Mouse (Mus musculus) lung, embryonic 15.5 days (tissue): ENCODE data around the gene Htr1f. TPM values are rescaled to one million over a fixed set of nuclear protein-coding genes. Genes with fewer than 3 reads are reported as not detected.

Source experiments
- ATAC-seq: fragments of 200-750 bp; cut with Nextera tagmentation; 2 replicates; pipeline ENCODE4 v1.8.0; 2017; ENCODE audit warnings: moderate number of reproducible peaks, borderline replicate concordance; ENCODE audit not compliant: low FRiP score, low TSS enrichment; ENCODE audit errors: extremely low read depth
- H3K27ac ChIP-seq: fragments of 300-500 bp; sonication (generic); 2 replicates; pipeline ENCODE4 v1.5.1; 2015; ENCODE audit warnings: moderate library complexity, mild to moderate bottlenecking, inconsistent platforms
- H3K27me3 ChIP-seq: fragments of 300-500 bp; sonication (generic); 2 replicates; pipeline ENCODE4 v1.6.1; 2015; ENCODE audit warnings: inconsistent platforms
- H3K36me3 ChIP-seq: fragments of 300-500 bp; sonication (generic); 2 replicates; pipeline ENCODE4 v1.6.1; 2015; ENCODE audit warnings: inconsistent platforms
- H3K4me1 ChIP-seq: fragments of 300-500 bp; sonication (generic); 2 replicates; pipeline ENCODE4 v1.6.1; 2015; ENCODE audit warnings: inconsistent platforms
- H3K4me2 ChIP-seq: fragments of 300-500 bp; sonication (generic); 2 replicates; pipeline ENCODE4 v1.6.1; 2015; ENCODE audit warnings: inconsistent platforms, mild to moderate bottlenecking, moderate library complexity
- H3K4me3 ChIP-seq: fragments of 300-500 bp; sonication (generic); 2 replicates; pipeline ENCODE4 v1.5.1; 2015; ENCODE audit warnings: mild to moderate bottlenecking, inconsistent platforms
- H3K9ac ChIP-seq: fragments of 300-500 bp; sonication (generic); 2 replicates; pipeline ENCODE4 v1.6.1; 2015; ENCODE audit warnings: inconsistent platforms
- H3K9me3 ChIP-seq: fragments of 300-500 bp; sonication (generic); 2 replicates; pipeline ENCODE4 v1.6.1; 2016; ENCODE audit warnings: inconsistent platforms
- WGBS: fragments of 180-500 bp; shearing (Covaris S2); methylation state at CpG from one replicate; pipeline ENCODE4 v1.1.7; 2015; 5-methylcytosine and 5-hydroxymethylcytosine counted together
- polyA plus RNA-seq: library from polyadenylated mRNA; unstranded; fragments of >200 nt; fragmentation: Nextera tagmentation; extraction: Ambion mirVana; gene quantifications from 2 replicates; pipeline ENCODE4 v1.2.1, GENCODE M21; 2015

Gene Htr1f
- polyA plus RNA-seq, 1 experiment from 2014 or later = not detected

GRCm38 (mm10) chr16:64941646-64942195, 163.9 kb downstream of the Htr1f start:
- 68% methylated on average over 5 of the region's 5 CpGs for WGBS
- H3K27ac ChIP-seq = no peak overlapping the region
- H3K36me3 ChIP-seq = no peaks in the 10 kb centered on the region
- no peak for ATAC-seq
- H3K4me1 ChIP-seq = no peaks in the 10 kb centered on the region
- no peaks in the 10 kb centered on the region for H3K27me3 ChIP-seq
- H3K9me3 ChIP-seq = no peaks in the 10 kb centered on the region
- H3K9ac ChIP-seq = no peak overlapping the region
- H3K4me3 ChIP-seq = no peak overlapping the region
- H3K4me2 ChIP-seq = no peak overlapping the region

GRCm38 (mm10) chr16:64934793-64935192, 170.9 kb downstream of the Htr1f start:
- no peak overlapping the region for H3K4me3 ChIP-seq
- H3K36me3 ChIP-seq = no peaks in the 10 kb centered on the region
- ATAC-seq = no peak
- H3K9me3 ChIP-seq = no peaks in the 10 kb centered on the region
- no peaks in the 10 kb centered on the region for H3K4me1 ChIP-seq
- no peak overlapping the region for H3K4me2 ChIP-seq
- H3K27me3 ChIP-seq = no peaks in the 10 kb centered on the region
- H3K9ac ChIP-seq = no peak overlapping the region
- WGBS = 87% methylated on average over 1 of the region's 1 CpGs
- H3K27ac ChIP-seq = no peak overlapping the region

GRCm38 (mm10) chr16:64934011-64934410, 171.6 kb downstream of the Htr1f start:
- 45% methylated on average over 1 of the region's 1 CpGs for WGBS
- H3K27me3 ChIP-seq = no peaks in the 10 kb centered on the region
- no peaks in the 10 kb centered on the region for H3K36me3 ChIP-seq
- H3K4me2 ChIP-seq = no peak overlapping the region
- no peaks in the 10 kb centered on the region for H3K9me3 ChIP-seq
- no peak overlapping the region for H3K9ac ChIP-seq
- no peak for ATAC-seq
- H3K27ac ChIP-seq = no peak overlapping the region
- H3K4me1 ChIP-seq = no peaks in the 10 kb centered on the region
- H3K4me3 ChIP-seq = no peak overlapping the region

GRCm38 (mm10) chr16:64923500-64923899, 182.2 kb downstream of the Htr1f start:
- no peak overlapping the region for H3K4me3 ChIP-seq
- H3K27ac ChIP-seq = no peak overlapping the region
- 35% methylated on average over 9 of the region's 9 CpGs for WGBS
- H3K9me3 ChIP-seq = no peaks in the 10 kb centered on the region
- ATAC-seq = no peak
- no peak overlapping the region for H3K4me2 ChIP-seq
- H3K36me3 ChIP-seq = no peaks in the 10 kb centered on the region
- no peaks in the 10 kb centered on the region for H3K27me3 ChIP-seq
- no peaks in the 10 kb centered on the region for H3K4me1 ChIP-seq
- no peak overlapping the region for H3K9ac ChIP-seq

GRCm38 (mm10) chr16:64908747-64909146, 196.9 kb downstream of the Htr1f start:
- H3K27ac ChIP-seq = no peak overlapping the region
- H3K36me3 ChIP-seq = no peaks in the 10 kb centered on the region
- ATAC-seq = no peak
- no peaks in the 10 kb centered on the region for H3K4me1 ChIP-seq
- no peak overlapping the region for H3K9ac ChIP-seq
- WGBS = 75% methylated on average over 10 of the region's 10 CpGs
- no peak overlapping the region for H3K4me3 ChIP-seq
- H3K4me2 ChIP-seq = no peak overlapping the region
- H3K9me3 ChIP-seq = no peaks in the 10 kb centered on the region
- H3K27me3 ChIP-seq = no peaks in the 10 kb centered on the region

- Histone ChIP-seq H3K27ac (no peak overlapping the region), H3K9ac (no peak overlapping the region), H3K9me3 (no peaks in the 10 kb centered on the region), H3K4me1 (no peaks in the 10 kb centered on the region), H3K4me2 (no peak overlapping the region), H3K27me3 (no peaks in the 10 kb centered on the region), H3K4me3 (no peak overlapping the region), H3K36me3 (no peaks in the 10 kb centered on the region)
- no peak for ATAC-seq
- 9% methylated on average over 3 of the region's 3 CpGs for WGBS
These were observed 198.5 kb downstream of the Htr1f start for GRCm38 (mm10) chr16:64907112-64907511.

- Histone ChIP-seq H3K27me3 (no peaks in the 10 kb centered on the region), H3K9ac (no peak overlapping the region), H3K4me1 (no peaks in the 10 kb centered on the region), H3K9me3 (no peaks in the 10 kb centered on the region), H3K36me3 (no peaks in the 10 kb centered on the region), H3K4me2 (no peak overlapping the region), H3K27ac (no peak overlapping the region), H3K4me3 (no peak overlapping the region)
- ATAC-seq = no peak
- WGBS = 37% methylated on average over 2 of the region's 2 CpGs
These were observed 202.3 kb downstream of the Htr1f start for GRCm38 (mm10) chr16:64903328-64903727.

GRCm38 (mm10) chr16:64899084-64899483, 206.6 kb downstream of the Htr1f start:
- H3K36me3 ChIP-seq = no peaks in the 10 kb centered on the region
- H3K9me3 ChIP-seq = no peaks in the 10 kb centered on the region
- no peak for ATAC-seq
- no peaks in the 10 kb centered on the region for H3K4me1 ChIP-seq
- no peak overlapping the region for H3K9ac ChIP-seq
- H3K4me2 ChIP-seq = no peak overlapping the region
- no peaks in the 10 kb centered on the region for H3K27me3 ChIP-seq
- H3K4me3 ChIP-seq = no peak overlapping the region
- no peak overlapping the region for H3K27ac ChIP-seq
- 51% methylated on average over 2 of the region's 2 CpGs for WGBS

GRCm38 (mm10) chr16:64889496-64889895, 216.2 kb downstream of the Htr1f start:
- Histone ChIP-seq H3K27me3 (no peaks in the 10 kb centered on the region), H3K9ac (no peak overlapping the region), H3K36me3 (no peaks in the 10 kb centered on the region), H3K9me3 (no peaks in the 10 kb centered on the region), H3K27ac (no peak overlapping the region), H3K4me2 (no peak overlapping the region), H3K4me1 (no peaks in the 10 kb centered on the region), H3K4me3 (no peak overlapping the region)
- 89% methylated on average over 3 of the region's 3 CpGs for WGBS
- ATAC-seq = no peak

- H3K27me3 ChIP-seq = no peaks in the 10 kb centered on the region
- no peak for ATAC-seq
- 46% methylated on average over 4 of the region's 4 CpGs for WGBS
These were observed 220.1 kb downstream of the Htr1f start for GRCm38 (mm10) chr16:64885547-64885946.

GRCm38 (mm10) chr16:64885142-64885541, 220.5 kb downstream of the Htr1f start:
- H3K9ac ChIP-seq = no peak overlapping the region
- no peak overlapping the region for H3K27ac ChIP-seq
- H3K27me3 ChIP-seq = no peaks in the 10 kb centered on the region
- no peak overlapping the region for H3K4me3 ChIP-seq
- no peaks in the 10 kb centered on the region for H3K36me3 ChIP-seq
- H3K4me1 ChIP-seq = peaks cover 5% of the 10 kb centered on the region; the same call in 1 of the 2 replicates
- H3K4me2 ChIP-seq = no peak overlapping the region
- WGBS = 28% methylated on average over 3 of the region's 3 CpGs
- H3K9me3 ChIP-seq = no peaks in the 10 kb centered on the region
- no peak for ATAC-seq

More at GRCm38 (mm10) chr16:64885547-64885946, 220.1 kb downstream of the Htr1f start:
- H3K9ac ChIP-seq = no peak overlapping the region
- H3K9me3 ChIP-seq = no peaks in the 10 kb centered on the region
- peaks cover 5% of the 10 kb centered on the region; the same call in 1 of the 2 replicates for H3K4me1 ChIP-seq
- no peak overlapping the region for H3K4me2 ChIP-seq
- no peak overlapping the region for H3K4me3 ChIP-seq
- H3K36me3 ChIP-seq = no peaks in the 10 kb centered on the region
- H3K27ac ChIP-seq = no peak overlapping the region

GRCm38 (mm10) chr16:64884420-64884838, 221.2 kb downstream of the Htr1f start:
- WGBS = 4% methylated on average over 3 of the region's 3 CpGs
- no peak overlapping the region for H3K9ac ChIP-seq
- peaks cover 5% of the 10 kb centered on the region; the same call in 1 of the 2 replicates for H3K4me1 ChIP-seq
- no peak overlapping the region for H3K4me3 ChIP-seq
- H3K27me3 ChIP-seq = no peaks in the 10 kb centered on the region
- no peaks in the 10 kb centered on the region for H3K9me3 ChIP-seq
- H3K4me2 ChIP-seq = no peak overlapping the region
- H3K27ac ChIP-seq = no peak overlapping the region
- ATAC-seq = no peak
- H3K36me3 ChIP-seq = no peaks in the 10 kb centered on the region

- Histone ChIP-seq H3K4me3 (no peak overlapping the region), H3K4me1 (peaks cover 5% of the 10 kb centered on the region; the same call in 1 of the 2 replicates), H3K27ac (no peak overlapping the region), H3K9ac (no peak overlapping the region), H3K4me2 (no peak overlapping the region), H3K27me3 (no peaks in the 10 kb centered on the region), H3K36me3 (no peaks in the 10 kb centered on the region), H3K9me3 (no peaks in the 10 kb centered on the region)
- ATAC-seq = no peak
- WGBS = 27% methylated on average over 5 of the region's 5 CpGs
These were observed 221.8 kb downstream of the Htr1f start for GRCm38 (mm10) chr16:64883896-64884295.
